Mouse (Mus musculus) cerebellum, adult 2 months (tissue): Measurements from ENCODE around the gene Wdpcp. TPM values are rescaled to one million over a fixed set of nuclear protein-coding genes. Genes with fewer than 3 reads are reported as not detected.

Source experiments
- DNase-seq, 2 experiments: peaks; one replicate each; pipeline ENCODE4 v3.0.0; 2021
- H3K27ac ChIP-seq: fragments of 200-500 bp; 2 replicates; pipeline ENCODE4 v1.5.1; 2012; ENCODE audit warnings: low read length, control low read depth, inconsistent platforms; ENCODE audit not compliant: insufficient read depth
- H3K27me3 ChIP-seq: fragments of 200-500 bp; 2 replicates; pipeline ENCODE4 v1.6.1; 2012; ENCODE audit warnings: inconsistent platforms, mild to moderate bottlenecking, low read length, moderate library complexity; ENCODE audit not compliant: control insufficient read depth, insufficient read depth
- H3K4me1 ChIP-seq: fragments of 200-500 bp; 2 replicates; pipeline ENCODE4 v1.6.1; 2011; ENCODE audit warnings: low read length; ENCODE audit not compliant: control insufficient read depth, insufficient read depth
- H3K4me3 ChIP-seq: fragments of 200-500 bp; replicated peaks from 2 replicates; pipeline ENCODE3; 2011; ENCODE audit warnings: mild to moderate bottlenecking, low read depth, low read length, control low read depth; ENCODE audit not compliant: insufficient read depth
- CTCF ChIP-seq: fragments of 200-500 bp; IDR thresholded peaks from 2 replicates; pipeline ENCODE4 v1.5.1; 2011; ENCODE audit warnings: low read depth, mild to moderate bottlenecking, control low read depth, low read length, moderate library complexity, borderline replicate concordance; ENCODE audit not compliant: insufficient read depth
- POLR2A ChIP-seq: fragments of 200-500 bp; IDR thresholded peaks from 2 replicates; pipeline ENCODE4 v1.6.1; 2011; ENCODE audit warnings: low read length, control low read depth, borderline replicate concordance; ENCODE audit not compliant: insufficient read depth
- WGBS: fragments of 180-500 bp; shearing (Covaris S2); methylation state at CpG from one replicate; pipeline ENCODE4 v1.1.7; 2018; 5-methylcytosine and 5-hydroxymethylcytosine counted together
- polyA plus RNA-seq: library from polyadenylated mRNA; depleted of rRNA; stranded (reverse); fragments of >200 nt; gene quantifications from 2 replicates; pipeline ENCODE4 v1.2.3, GENCODE M21; 2012

Gene Wdpcp
- polyA plus RNA-seq, 1 experiment, result 4.3 TPM

- no peaks in the 10 kb centered on the region for H3K27me3 ChIP-seq
- H3K27ac ChIP-seq, result no peak overlapping the region
- H3K4me1 ChIP-seq, result no peaks in the 10 kb centered on the region
- no peak for DNase-seq
- TF ChIP-seq CTCF, result no peak
- no peak for TF ChIP-seq POLR2A
- no peak overlapping the region for H3K4me3 ChIP-seq
- WGBS, result 100% methylated on average over 1 of the region's 1 CpGs
Measured at GRCm38 (mm10) chr11:21714065-21714464, 142.0 kb downstream of the Wdpcp start.

- H3K27ac ChIP-seq, result no peak overlapping the region
- 86% methylated on average over 1 of the region's 1 CpGs for WGBS
- no peak overlapping the region for H3K4me3 ChIP-seq
- H3K4me1 ChIP-seq, result no peaks in the 10 kb centered on the region
- H3K27me3 ChIP-seq, result no peaks in the 10 kb centered on the region
- DNase-seq, result no peak
- TF ChIP-seq POLR2A, result no peak
- no peak for TF ChIP-seq CTCF
Measured at GRCm38 (mm10) chr11:21726329-21726728, 154.3 kb downstream of the Wdpcp start.

GRCm38 (mm10) chr11:21729056-21729455, 157.0 kb downstream of the Wdpcp start:
- WGBS, result 96% methylated on average over 5 of the region's 5 CpGs
- H3K27ac ChIP-seq, result no peak overlapping the region
- no peak overlapping the region for H3K4me3 ChIP-seq
- no peaks in the 10 kb centered on the region for H3K27me3 ChIP-seq
- TF ChIP-seq CTCF (no peak), POLR2A (no peak)
- H3K4me1 ChIP-seq, result no peaks in the 10 kb centered on the region
- no peak for DNase-seq

- TF ChIP-seq CTCF (no peak), POLR2A (no peak)
- no peak overlapping the region for H3K27ac ChIP-seq
- WGBS, result 78% methylated on average over 6 of the region's 6 CpGs
- H3K27me3 ChIP-seq, result no peaks in the 10 kb centered on the region
- no peaks in the 10 kb centered on the region for H3K4me1 ChIP-seq
- DNase-seq, result no peak
- H3K4me3 ChIP-seq, result no peak overlapping the region
Measured at GRCm38 (mm10) chr11:21729961-21730360, 157.9 kb downstream of the Wdpcp start.

- no peak overlapping the region for H3K27ac ChIP-seq
- no peaks in the 10 kb centered on the region for H3K4me1 ChIP-seq
- TF ChIP-seq POLR2A (no peak), CTCF (no peak)
- H3K4me3 ChIP-seq, result no peak overlapping the region
- H3K27me3 ChIP-seq, result no peaks in the 10 kb centered on the region
- no peak for DNase-seq
- WGBS, result 39% methylated on average over 6 of the region's 6 CpGs
Measured at GRCm38 (mm10) chr11:21735272-21735671, 163.2 kb downstream of the Wdpcp start.

GRCm38 (mm10) chr11:21749487-21749886, 177.5 kb downstream of the Wdpcp start:
- H3K4me1 ChIP-seq, result no peaks in the 10 kb centered on the region
- H3K27ac ChIP-seq, result no peak overlapping the region
- no peak for TF ChIP-seq POLR2A
- no peak for TF ChIP-seq CTCF
- H3K4me3 ChIP-seq, result no peak overlapping the region
- 65% methylated on average over 4 of the region's 4 CpGs for WGBS
- no peaks in the 10 kb centered on the region for H3K27me3 ChIP-seq
- DNase-seq, result no peak

GRCm38 (mm10) chr11:21763201-21763600, 191.2 kb downstream of the Wdpcp start:
- 12% methylated on average over 4 of the region's 4 CpGs for WGBS
- H3K4me3 ChIP-seq, result no peak overlapping the region
- no peaks in the 10 kb centered on the region for H3K27me3 ChIP-seq
- DNase-seq, result peak; percentile 63 to 89
- peaks cover 3% of the 10 kb centered on the region; the same call in 1 of the 2 replicates for H3K4me1 ChIP-seq
- no peak for TF ChIP-seq CTCF
- no peak for TF ChIP-seq POLR2A
- no peak overlapping the region for H3K27ac ChIP-seq

GRCm38 (mm10) chr11:21788831-21789230, 216.8 kb downstream of the Wdpcp start:
- no peaks in the 10 kb centered on the region for H3K27me3 ChIP-seq
- H3K4me3 ChIP-seq, result no peak overlapping the region
- no peak for DNase-seq
- H3K27ac ChIP-seq, result no peak overlapping the region
- 96% methylated on average over 3 of the region's 3 CpGs for WGBS
- no peak for TF ChIP-seq POLR2A
- TF ChIP-seq CTCF, result no peak
- H3K4me1 ChIP-seq, result no peaks in the 10 kb centered on the region
